Mouse (Mus musculus): ENCODE data around the gene Kdm2a.
"Not testable (repeated sequence)": the region's sequence is repeated elsewhere in the genome, so short reads cannot be mapped to it uniquely, and the experiment has no call there.

Gene Kdm2a

DNA sequence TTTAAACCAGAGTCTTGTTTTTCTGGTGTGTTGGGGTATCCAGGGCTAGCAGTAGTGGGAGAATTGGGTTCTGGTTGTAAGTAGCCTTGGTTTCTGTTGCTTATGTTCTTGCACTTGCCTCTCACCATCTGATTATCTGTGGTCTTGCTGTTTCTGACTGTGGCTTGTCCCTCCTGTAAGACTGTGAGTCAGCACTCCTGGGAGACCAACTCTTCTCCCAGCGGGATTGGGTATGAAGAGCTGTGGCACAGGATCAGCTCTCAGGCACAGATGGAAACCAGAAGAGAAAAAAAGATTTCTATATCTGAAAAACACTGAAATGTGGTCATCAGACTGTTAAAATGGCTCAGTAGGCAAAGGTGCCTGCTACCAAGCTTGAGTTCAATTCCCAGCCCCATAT lies 16.5 kb upstream of the Kdm2a start:
- DNase-seq: no peak

DNA sequence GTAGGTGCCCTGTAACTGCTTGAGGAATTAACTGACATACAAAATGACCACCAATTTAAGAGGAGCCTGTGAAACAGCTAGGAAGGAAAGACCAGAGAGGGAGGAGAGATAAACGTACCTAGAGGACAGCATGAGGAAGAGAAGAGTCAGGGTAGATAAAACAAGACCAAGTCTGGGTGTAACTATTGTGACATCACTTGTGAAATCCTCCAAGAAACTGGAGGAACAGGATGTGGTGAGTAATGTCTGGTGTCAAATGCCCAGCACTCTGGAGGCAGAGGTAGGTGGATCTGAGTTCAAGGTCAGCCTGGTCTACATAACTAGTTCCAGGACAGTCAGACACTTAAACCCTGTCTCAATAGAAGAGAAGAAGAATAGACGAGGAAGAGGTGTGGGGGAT lies 11.0 kb upstream of the Kdm2a start:
- no peak for DNase-seq

DNA sequence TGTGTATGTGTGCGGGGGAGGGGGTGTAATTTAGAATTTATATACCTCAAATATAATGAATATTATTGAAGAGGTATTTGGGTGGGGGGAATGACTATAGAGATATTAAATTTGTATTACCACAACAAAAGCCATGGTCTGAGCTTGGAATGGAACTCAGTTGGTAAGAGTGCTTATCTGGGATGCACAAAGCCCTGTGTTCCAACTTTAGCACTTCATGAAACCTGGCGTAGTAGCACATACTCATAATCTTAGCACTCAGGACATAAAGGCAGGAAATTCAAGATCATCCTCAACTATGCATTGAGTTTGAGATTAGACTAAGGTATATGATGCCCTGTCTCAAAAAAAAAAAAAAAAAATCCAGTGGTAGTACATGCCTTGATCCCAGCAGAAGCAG lies 6.8 kb upstream of the Kdm2a start:
- no peak for DNase-seq

DNA sequence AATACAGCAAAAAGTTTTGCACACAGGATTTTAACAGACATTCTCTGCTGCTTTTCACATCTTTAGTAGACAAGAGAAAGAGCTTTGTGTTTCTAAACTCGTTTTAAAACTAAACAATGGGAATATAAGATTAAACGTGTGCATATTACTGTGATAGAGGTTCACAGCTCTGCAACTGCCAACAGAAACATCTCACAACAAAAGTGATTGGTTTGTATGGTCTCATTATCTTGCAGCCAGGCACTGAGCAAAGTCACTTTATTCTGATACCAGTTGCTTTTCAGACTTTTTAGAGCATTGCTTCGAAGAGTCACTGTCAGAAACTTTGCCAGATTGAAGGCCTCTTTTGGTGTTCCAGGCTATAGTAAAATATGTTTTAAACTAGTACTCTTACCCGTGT lies 874 bp upstream of the Kdm2a start:
- DNase-seq: no peak

DNA sequence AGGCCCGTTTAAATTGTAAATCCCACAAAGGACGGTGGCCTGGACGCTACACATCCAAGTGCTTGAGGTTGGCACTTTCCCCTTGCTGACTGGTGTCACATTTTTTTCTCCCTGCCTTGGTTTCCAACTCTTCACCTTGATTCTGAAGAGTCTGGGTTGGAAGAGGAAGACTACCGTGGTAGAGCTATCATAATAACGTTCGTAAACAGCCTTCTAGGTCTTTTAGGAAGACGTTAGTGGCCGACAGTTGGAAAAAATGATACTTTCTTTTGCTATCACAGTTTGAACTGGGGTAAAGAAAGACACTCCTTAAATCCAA lies 504 bp upstream of the Kdm2a start:
- no peak for DNase-seq

- DNase-seq: peak; percentile 97 to 98
Observed at GRCm38 (mm10) chr19:4396998-4397797, 887 bp downstream of the Kdm2a start.

GRCm38 (mm10) chr19:4396081-4396997 lies 1.7 kb downstream of the Kdm2a start:
- peak; percentile 32 to 56 for DNase-seq

- DNase-seq: no peak
Observed at GRCm38 (mm10) chr19:4387276-4387675, 10.8 kb downstream of the Kdm2a start.

DNA sequence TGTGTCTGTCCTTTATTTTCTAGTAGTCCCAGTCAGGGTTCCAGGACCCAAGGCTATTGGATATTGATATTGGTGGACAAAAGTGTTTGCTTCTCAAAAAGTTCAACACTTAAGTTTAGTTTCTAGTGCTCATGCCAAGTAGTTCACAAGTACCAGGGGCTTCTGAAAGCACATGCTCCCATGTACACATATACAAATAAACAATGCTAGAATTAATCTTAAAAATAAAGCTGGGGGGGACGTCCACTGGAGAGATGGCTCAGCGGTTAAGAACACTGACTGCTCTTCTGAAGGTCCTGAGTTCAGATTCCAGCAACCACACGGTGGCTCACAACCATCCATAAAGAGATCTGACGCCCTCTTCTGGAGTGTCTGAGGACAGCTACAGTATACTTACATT lies 13.1 kb downstream of the Kdm2a start:
- no peak for DNase-seq

DNA sequence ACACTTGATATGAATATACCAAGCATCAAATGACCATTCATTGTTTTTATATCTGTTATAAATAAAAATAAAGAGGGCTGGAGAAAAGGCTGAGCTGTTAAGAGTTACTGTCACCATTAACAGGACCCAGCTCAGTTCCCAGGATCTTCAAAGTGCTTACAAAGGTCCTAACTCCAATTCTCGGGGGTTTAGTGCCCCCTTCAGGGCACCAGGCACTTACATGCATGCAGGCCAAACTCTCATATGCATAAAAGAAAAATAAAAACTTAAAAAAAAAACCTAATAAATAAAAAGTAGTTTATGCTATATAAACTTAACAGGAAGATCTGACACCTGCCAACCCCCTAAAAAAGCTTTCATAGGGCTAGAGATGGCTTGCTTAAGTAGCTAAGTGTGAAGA lies 13.8 kb downstream of the Kdm2a start:
- DNase-seq: no peak

GRCm38 (mm10) chr19:4383306-4383705 lies 14.8 kb downstream of the Kdm2a start:
- DNase-seq: no peak

DNA sequence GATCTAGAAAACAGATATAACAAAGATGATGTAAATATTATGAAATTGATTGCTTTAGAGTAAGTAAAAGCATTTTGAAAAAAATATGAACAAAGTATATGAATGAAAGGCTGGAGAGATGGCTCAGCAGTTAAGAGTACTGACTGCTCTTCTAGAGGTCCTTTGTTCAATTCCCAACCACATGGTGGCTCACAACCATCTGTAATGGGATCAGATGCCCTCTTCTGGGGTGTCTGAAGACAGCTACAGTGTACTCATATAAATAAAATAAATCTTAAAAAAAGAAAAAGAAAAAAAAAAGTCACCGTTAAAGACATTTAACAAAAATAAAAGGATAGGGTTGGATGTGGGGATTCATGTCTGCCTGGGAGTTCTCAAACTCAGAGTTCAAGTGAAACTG lies 15.8 kb downstream of the Kdm2a start:
- DNase-seq: not testable (repeated sequence)

GRCm38 (mm10) chr19:4370656-4371055 lies 27.4 kb downstream of the Kdm2a start:
- no peak for DNase-seq

- no peak for DNase-seq
Observed at GRCm38 (mm10) chr19:4370254-4370653, 27.8 kb downstream of the Kdm2a start.

GRCm38 (mm10) chr19:4349455-4349854 lies 48.6 kb downstream of the Kdm2a start:
- DNase-seq: no peak

DNA sequence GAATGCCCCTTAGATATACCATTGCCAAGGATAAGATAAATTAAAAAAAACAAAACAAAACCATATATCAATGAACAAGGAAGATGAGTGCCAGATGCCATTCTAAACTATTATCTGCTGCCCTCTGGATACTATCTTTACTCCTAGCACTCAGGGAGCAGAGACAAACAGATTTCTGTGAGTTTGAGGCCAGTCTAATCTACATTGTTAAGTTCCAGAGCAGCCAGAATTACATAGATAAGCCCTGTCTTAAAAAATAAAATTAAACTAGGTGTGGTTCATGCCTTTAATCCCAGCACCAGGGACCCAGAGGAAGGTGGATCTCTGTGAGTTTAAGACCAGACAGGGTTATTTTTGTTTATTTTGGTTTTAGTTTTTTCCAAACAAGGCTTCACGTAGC lies 51.6 kb downstream of the Kdm2a start:
- DNase-seq: no peak

DNA sequence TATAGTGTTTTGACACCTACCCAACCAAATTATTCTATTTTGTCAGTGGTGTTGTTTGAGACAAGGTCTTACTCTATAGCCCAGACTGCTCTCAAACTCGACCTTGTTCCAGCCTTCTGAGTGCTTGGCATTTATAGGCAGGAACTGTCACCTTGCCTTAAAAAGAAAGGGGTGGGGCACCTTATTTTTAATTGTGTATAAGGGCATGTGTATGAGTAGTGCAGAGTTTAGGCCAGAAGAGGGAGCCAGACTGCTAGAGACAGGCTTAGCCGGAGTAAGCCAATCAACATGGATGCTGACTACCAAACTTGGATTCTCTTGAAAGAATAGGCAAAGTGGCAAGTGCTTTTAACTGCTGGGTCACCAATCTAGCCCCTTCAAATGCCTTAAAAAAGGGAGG lies 59.9 kb downstream of the Kdm2a start:
- DNase-seq: peak in 1 of 2 experiments; percentile 76

- peak; percentile 95 to 98 for DNase-seq
Observed at GRCm38 (mm10) chr19:4333791-4334190, 64.3 kb downstream of the Kdm2a start.

DNA sequence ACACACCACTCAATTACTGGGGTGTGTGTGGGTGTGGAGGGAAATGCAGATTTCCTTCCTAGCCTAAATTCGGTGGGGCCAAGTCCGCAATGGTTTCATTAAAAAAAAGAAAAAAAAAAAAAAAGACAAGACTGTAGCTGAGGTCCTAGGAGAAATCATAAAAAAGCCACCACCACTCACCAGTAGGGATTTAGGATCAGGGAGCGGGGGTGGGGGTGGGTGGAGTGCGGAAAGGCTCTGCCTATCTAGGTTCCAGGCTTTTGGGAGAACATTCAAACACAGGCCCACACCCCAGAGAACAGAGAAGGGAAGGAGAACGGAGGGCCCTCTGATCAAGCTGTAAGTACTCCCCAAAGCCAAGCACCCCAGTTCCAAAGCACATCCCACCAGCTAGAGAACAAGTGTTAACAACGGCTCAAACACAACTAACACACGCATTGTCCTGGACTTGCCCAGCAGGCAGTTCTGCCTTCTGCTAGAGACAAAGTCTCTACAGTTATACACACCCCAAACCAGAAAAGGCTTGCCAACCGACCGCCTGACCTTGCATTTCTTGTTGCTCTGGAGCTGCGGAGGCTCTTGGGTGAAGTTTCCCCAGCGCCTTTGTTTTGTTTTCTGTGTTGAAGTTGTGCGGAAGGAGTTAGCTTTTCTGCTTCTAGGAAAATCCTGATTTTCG lies 64.8 kb downstream of the Kdm2a start:
- peak in 1 of 2 experiments; percentile 34 for DNase-seq

- peak; percentile 50 to 52 for DNase-seq
Observed at GRCm38 (mm10) chr19:4332653-4333052, 65.4 kb downstream of the Kdm2a start.

DNA sequence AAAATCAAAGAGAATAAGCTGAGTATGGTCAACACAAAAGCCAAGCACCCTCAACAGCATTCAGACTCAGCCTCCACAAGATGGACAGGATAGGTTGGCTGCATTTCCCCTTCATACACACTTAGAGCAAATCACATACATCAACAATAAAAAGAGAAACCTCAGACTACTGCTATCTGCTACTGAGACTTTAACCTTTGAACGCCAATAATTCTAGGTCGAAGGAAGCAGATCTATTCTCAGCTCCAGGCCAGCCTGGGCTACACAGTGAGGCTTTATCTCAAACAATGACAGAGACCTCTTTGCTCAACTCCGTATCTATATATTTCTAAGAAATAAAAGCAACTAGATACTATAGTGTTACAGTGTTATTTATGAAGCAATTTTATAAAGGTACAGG lies 66.8 kb downstream of the Kdm2a start:
- DNase-seq: no peak

DNA sequence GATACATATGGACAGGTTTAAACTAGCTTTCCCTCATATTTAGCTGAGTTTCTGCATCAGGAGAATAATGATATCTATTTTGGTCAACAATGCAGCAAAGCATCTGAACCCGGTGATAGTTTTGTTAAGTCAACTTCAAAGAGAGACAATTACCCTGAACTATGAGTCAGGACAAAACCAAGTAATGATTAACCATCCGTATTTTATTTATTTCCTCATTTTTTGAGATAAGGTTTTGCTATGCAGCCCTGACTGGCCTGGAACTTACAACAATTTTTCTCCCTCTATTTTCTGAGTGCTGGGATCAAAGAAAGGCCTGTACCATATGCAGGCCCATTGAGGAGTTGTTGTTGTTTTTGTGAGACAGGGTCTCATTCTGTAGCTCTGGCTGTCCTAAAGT lies 67.5 kb downstream of the Kdm2a start:
- no peak for DNase-seq

DNA sequence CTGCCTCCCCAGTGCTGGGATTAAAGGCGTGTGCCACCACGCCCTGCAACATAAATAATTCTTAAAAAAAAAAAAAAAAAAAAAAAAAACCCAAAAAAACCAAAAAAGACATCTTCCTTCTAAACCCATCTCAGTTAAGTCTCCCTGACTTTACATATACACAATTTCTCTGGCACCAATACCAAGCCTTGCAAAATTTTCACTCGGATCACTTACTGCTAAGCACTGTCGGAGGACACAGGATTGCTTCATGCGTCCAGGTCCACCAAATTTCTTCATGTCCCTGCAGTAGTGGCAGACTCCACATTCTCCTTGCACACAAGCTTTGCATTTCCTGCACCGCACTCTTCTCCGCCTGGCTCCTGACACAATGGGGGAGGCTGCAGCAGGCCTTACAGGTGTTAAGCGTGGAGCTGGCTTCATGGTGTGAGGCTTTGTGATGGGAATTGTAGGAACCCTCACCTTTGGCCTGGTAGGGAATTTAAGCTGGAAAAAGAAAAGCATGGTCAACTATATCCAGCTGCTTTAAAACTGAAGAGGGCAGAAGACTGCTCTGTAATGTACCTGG lies 69.3 kb downstream of the Kdm2a start:
- no peak for DNase-seq

Data from lung, postnatal 4 days (tissue).